Mouse (Mus musculus) lung, postnatal 0 days (tissue): ENCODE measurements around the gene Colq.
A peak's percentile ranks its signal among the peaks of the same experiment; 100 is the strongest.

Experiments
- CTCF ChIP-seq: IDR thresholded peaks from 2 replicates; pipeline ENCODE4 v1.5.1; 2016; ENCODE audit warnings: antibody characterized with exemption, mild to moderate bottlenecking
- EP300 ChIP-seq: IDR thresholded peaks from 2 replicates; pipeline ENCODE4 v1.6.1; 2016; ENCODE audit warnings: antibody characterized with exemption, mild to moderate bottlenecking, control low read depth

DNA sequence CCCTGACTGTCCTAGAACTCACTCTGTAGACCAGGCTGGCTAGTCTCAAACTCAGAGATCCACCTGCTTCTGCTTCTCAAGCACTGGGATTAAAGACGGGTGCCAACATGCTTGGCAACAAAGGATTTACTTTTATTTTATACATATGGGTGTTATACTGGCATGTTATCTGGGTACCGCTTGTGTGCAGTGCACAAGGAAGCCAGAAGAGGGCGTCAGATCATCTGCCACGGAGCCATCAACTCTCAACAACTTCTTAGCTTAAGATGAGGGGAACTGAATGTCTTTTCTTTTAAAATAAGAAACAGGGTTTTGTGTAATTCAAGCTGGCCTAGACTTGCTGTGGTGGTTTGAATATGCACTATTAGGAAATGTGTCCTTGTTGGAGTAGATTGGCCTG, 20.8 kb upstream of the Colq start:
- TF ChIP-seq CTCF = peak; percentile 27; the same call in 1 of the 2 replicates
- no peak for TF ChIP-seq EP300
